Mouse (Mus musculus): ENCODE results near the gene Nub1.

- no peak for TF ChIP-seq GATA1 (IDR thresholded peaks at IDR 0.05; ENCODE audit: borderline replicate concordance, low read length)
- no peak for TF ChIP-seq FLI1 (IDR thresholded peaks at IDR 0.05; ENCODE audit: low read length)
These were observed 64.4 kb downstream of the Nub1 start for GRCm38 (mm10) chr5:24749731-24750130.

All from megakaryocyte, embryonic 14.5 days (primary cell).